Mouse (Mus musculus): Measurements from ENCODE around the gene Sstr2. TPM values are rescaled to one million over a fixed set of nuclear protein-coding genes. Genes with fewer than 3 reads are reported as not detected.

Gene Sstr2
- total and polyA plus RNA-seq, 2 experiments from 2014 or later, result not detected

DNA sequence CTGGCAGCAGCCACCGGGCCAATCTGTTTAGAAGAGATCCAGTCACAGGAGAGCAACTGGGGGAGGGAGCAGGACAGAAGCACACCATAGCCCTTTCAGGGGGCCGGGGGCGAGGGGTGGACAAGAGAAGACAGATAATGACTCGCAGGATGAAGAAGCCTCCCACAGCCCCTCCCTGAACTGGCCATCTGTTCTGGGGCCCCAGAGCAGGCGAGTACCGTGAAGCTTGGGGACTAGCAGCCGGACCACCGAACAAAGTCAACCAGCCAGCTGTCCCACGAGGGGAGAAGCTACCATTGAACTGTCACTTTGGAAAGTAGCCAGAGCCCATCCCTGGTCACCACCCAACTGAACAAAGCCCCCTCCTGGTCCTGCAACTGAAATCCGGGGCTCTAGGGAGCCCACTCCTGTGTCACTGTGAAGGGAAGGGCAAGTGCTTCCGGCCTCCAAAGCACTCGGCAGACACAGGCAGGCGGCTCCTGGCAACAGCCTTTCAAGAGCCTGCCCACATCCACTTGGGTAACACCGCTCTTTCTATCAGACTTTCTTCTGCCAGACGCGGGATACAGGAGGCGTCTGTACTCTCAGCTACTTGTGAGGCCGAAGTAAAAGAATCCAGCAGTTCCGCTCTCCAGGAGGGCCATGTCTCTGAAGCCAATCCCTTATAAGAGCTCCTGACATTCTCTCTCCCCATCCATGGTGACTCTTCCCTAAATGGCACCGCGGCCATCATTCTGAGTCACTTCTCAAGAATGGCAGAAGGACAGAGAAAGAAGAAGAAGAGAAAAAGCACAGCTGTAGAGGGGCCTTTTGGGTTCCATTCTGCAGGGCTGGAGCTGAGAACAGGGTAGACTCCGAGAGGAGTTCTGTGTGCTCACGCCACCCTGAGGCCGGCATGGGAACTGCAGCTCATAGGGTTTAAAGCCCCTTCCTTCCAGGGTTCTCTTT lies 7.2 kb upstream of the Sstr2 start:
- peak overlapping the region; percentile 48 for H3K4me2 ChIP-seq (ENCODE audit: low read depth, low read length)
- 14% methylated on average over 24 of the region's 24 CpGs for WGBS
- H3K4me1 ChIP-seq (ENCODE audit: control insufficient read depth, insufficient read depth), result no peaks in the 10 kb centered on the region; the same call in 1 of the 2 replicates
- no peak overlapping the region for H3K27ac ChIP-seq (ENCODE audit: low read depth)
- ATAC-seq (ENCODE audit: insufficient read depth, low read depth) (0 out of 2 replicates have a peak, but pooled peaks have one; percentile 30), DNase-seq (ENCODE audit: low spot score) (peak; percentile 40)
- no peak overlapping the region for H3K9ac ChIP-seq (replicated peaks; ENCODE audit: low read depth, low read length)
- H3K27me3 ChIP-seq (ENCODE audit: control insufficient read depth, insufficient read depth, low read length), result peaks cover under 1% of the 10 kb centered on the region; the same call in 1 of the 2 replicates
- no peaks in the 10 kb centered on the region for H3K9me3 ChIP-seq (replicated peaks; ENCODE audit: control insufficient read depth, low read length)
- 0 out of 2 replicates have a peak overlapping the region, but pooled peaks have one; percentile 7 for H3K4me3 ChIP-seq (ENCODE audit: low read depth, low read length)
- no peaks in the 10 kb centered on the region for H3K36me3 ChIP-seq (replicated peaks; ENCODE audit: control insufficient read depth, insufficient read depth, low read length)
- no peak for TF ChIP-seq EP300 (IDR thresholded peaks at IDR 0.05; ENCODE audit: low read depth)
- TF ChIP-seq CTCF (IDR thresholded peaks at IDR 0.05; ENCODE audit: low read depth), result peak; percentile 63

DNA sequence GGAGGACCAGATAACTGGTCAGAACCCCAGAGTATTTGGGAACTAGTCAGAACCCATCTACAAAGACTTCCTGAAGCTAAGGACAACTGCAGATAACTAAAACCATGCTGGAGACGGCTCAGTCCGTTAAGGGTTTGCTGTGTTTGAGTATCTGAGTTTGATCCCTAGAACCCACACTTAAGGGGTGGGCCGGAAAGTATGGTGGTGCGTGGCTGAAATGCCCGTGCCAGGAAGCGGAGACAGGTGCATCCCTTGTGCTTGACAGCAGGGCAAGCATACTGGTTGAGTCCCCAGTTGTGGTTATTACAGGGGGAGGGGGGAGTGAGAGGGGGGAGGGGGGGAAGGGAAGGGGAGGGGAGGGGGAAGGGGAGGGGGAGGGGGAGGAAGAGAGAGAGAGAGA lies 4.7 kb upstream of the Sstr2 start:
- no peak overlapping the region for H3K27ac ChIP-seq (ENCODE audit: low read depth)
- WGBS, result 61% methylated on average over 6 of the region's 6 CpGs
- no peaks in the 10 kb centered on the region for H3K9me3 ChIP-seq (replicated peaks; ENCODE audit: control insufficient read depth, low read length)

DNA sequence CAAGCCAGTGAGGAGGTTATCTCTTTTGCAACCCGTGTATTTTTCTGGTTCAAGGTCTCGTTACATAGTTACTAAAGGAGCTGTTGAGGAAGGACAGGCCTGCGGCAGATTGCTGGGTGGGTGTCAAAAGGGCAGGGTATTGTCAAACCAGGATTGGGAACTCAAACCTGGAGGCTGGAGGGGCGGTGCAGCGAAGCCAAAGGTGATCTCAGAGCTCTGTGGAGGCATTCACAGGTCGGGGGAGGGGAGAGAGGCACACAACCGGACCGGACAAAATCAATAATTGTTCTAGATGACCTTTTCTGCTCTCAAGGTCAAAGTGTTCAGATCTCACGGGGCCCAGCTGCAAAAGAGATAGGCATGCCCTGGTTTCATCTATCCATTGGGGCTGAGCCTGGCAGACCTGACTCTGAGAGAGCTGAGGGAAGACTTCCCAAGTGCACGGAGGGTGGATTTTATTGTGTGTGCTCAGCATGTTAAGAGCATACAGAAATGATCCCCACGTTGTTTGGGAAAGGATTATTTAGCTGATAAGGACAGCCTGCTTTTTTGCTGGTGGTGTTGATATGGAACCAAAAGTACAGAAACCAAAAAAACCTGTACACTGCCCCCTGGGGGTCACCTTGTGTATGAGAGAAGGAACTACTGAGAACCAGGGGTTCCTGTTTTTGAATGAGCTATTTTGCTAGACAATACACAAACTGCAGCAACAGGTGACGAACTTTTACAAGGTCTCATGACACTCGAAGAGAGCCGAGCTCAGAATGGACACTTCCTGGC lies 1.8 kb upstream of the Sstr2 start:
- DNase-seq (ENCODE audit: low spot score) (no peak), ATAC-seq (ENCODE audit: insufficient read depth, low read depth) (no peak)
- no peak overlapping the region for H3K27ac ChIP-seq (ENCODE audit: low read depth)
- H3K9me3 ChIP-seq (replicated peaks; ENCODE audit: control insufficient read depth, low read length), result no peaks in the 10 kb centered on the region
- H3K27me3 ChIP-seq (ENCODE audit: control insufficient read depth, insufficient read depth, low read length), result peaks cover 39% of the 10 kb centered on the region
- H3K4me1 ChIP-seq (ENCODE audit: control insufficient read depth, insufficient read depth), result no peaks in the 10 kb centered on the region; the same call in none of the 2 replicates
- no peak; the same call in 1 of the 2 replicates for TF ChIP-seq CTCF (IDR thresholded peaks at IDR 0.05; ENCODE audit: low read depth)
- TF ChIP-seq EP300 (IDR thresholded peaks at IDR 0.05; ENCODE audit: low read depth), result no peak
- no peak overlapping the region for H3K4me2 ChIP-seq (ENCODE audit: low read depth, low read length)
- 53% methylated on average over 14 of the region's 14 CpGs for WGBS
- H3K36me3 ChIP-seq (replicated peaks; ENCODE audit: control insufficient read depth, insufficient read depth, low read length), result no peaks in the 10 kb centered on the region
- no peak overlapping the region for H3K4me3 ChIP-seq (ENCODE audit: low read depth, low read length)
- no peak overlapping the region for H3K9ac ChIP-seq (replicated peaks; ENCODE audit: low read depth, low read length)

More for the DNA sequence above, 4.7 kb upstream of the Sstr2 start:
- Histone ChIP-seq H3K4me1 (ENCODE audit: control insufficient read depth, insufficient read depth) (no peaks in the 10 kb centered on the region; the same call in none of the 2 replicates), H3K27me3 (ENCODE audit: control insufficient read depth, insufficient read depth, low read length) (peaks cover 15% of the 10 kb centered on the region), H3K4me2 (ENCODE audit: low read depth, low read length) (no peak overlapping the region), H3K4me3 (ENCODE audit: low read depth, low read length) (no peak overlapping the region), H3K9ac (replicated peaks; ENCODE audit: low read depth, low read length) (no peak overlapping the region), H3K36me3 (replicated peaks; ENCODE audit: control insufficient read depth, insufficient read depth, low read length) (no peaks in the 10 kb centered on the region)
- no peak for DNase-seq (ENCODE audit: low spot score)
- no peak for TF ChIP-seq EP300 (IDR thresholded peaks at IDR 0.05; ENCODE audit: low read depth)
- TF ChIP-seq CTCF (IDR thresholded peaks at IDR 0.05; ENCODE audit: low read depth), result no peak
- ATAC-seq (ENCODE audit: insufficient read depth, low read depth), result no peak

DNA sequence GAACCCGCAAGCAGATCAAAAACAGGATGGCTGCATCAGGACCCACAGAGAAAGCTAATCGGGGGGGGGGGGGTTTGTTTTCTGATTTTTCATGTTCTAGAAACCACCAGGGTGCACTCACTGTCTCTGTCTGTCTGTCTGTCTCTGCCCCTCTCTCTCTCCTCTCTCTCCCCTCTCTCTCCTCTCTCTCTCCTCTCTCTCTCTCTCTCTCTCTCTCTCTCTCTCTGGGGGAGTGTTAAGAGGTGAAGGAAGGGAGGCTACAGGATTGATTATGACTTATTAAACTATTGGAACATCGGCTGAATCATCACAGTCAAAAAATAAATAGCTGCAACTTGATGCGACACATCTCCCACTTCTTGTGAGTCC lies 855 bp upstream of the Sstr2 start:
- no peak for TF ChIP-seq CTCF (IDR thresholded peaks at IDR 0.05; ENCODE audit: low read depth)
- Histone ChIP-seq H3K4me2 (ENCODE audit: low read depth, low read length) (peak overlapping the region; percentile 63), H3K4me1 (ENCODE audit: control insufficient read depth, insufficient read depth) (no peaks in the 10 kb centered on the region; the same call in 1 of the 2 replicates), H3K9ac (replicated peaks; ENCODE audit: low read depth, low read length) (no peak overlapping the region), H3K36me3 (replicated peaks; ENCODE audit: control insufficient read depth, insufficient read depth, low read length) (no peaks in the 10 kb centered on the region), H3K4me3 (ENCODE audit: low read depth, low read length) (peak overlapping the region; percentile 43), H3K27ac (ENCODE audit: low read depth) (no peak overlapping the region), H3K9me3 (replicated peaks; ENCODE audit: control insufficient read depth, low read length) (no peaks in the 10 kb centered on the region), H3K27me3 (ENCODE audit: control insufficient read depth, insufficient read depth, low read length) (peaks cover 39% of the 10 kb centered on the region)
- 35% methylated on average over 4 of the region's 4 CpGs for WGBS
- no peak for DNase-seq (ENCODE audit: low spot score)
- ATAC-seq (ENCODE audit: insufficient read depth, low read depth), result no peak

DNA sequence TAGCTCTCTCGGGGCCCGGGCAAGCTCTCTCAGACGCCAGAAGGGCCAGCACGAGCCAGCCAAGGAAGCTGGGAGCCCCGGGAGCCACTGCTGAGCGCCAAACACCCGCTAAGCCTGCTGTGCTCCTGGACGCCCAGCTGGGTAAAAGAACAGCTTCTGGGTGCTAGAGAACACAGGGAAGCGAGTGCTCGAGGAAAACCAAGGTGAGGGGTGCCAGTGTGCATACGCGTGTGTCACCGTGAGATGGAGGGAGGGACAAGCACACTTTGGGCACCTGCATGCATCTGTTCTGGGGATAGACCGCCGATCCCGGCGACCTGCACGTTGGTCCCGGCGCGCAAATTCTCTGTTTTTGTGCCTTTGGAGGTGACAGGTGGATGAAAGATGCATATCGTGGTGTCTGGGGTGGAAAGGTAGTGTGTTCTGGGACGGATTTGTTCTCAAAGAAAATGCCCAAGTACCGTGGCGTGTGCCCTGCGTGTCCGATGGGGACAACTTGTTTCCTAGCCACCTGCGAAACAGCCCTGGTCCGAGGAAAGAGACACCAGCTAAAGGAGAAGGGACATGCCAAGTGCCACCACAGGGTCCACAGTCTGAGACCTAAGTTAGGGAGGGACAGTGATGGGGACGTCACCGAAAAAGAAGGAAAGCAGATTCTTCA lies 408 bp downstream of the Sstr2 start:
- Histone ChIP-seq H3K4me3 (ENCODE audit: low read depth, low read length) (peak overlapping the region; percentile 43), H3K4me1 (ENCODE audit: control insufficient read depth, insufficient read depth) (no peaks in the 10 kb centered on the region; the same call in 1 of the 2 replicates), H3K9ac (replicated peaks; ENCODE audit: low read depth, low read length) (no peak overlapping the region), H3K36me3 (replicated peaks; ENCODE audit: control insufficient read depth, insufficient read depth, low read length) (no peaks in the 10 kb centered on the region), H3K27ac (ENCODE audit: low read depth) (no peak overlapping the region), H3K4me2 (ENCODE audit: low read depth, low read length) (peak overlapping the region; percentile 63), H3K27me3 (ENCODE audit: control insufficient read depth, insufficient read depth, low read length) (peaks cover 39% of the 10 kb centered on the region), H3K9me3 (replicated peaks; ENCODE audit: control insufficient read depth, low read length) (no peaks in the 10 kb centered on the region)
- 4% methylated on average over 31 of the region's 31 CpGs for WGBS
- DNase-seq (ENCODE audit: low spot score), result no peak
- 0 out of 2 replicates have a peak, but pooled peaks have one; percentile 22 for ATAC-seq (ENCODE audit: insufficient read depth, low read depth)
- TF ChIP-seq EP300 (IDR thresholded peaks at IDR 0.05; ENCODE audit: low read depth) (no peak), CTCF (IDR thresholded peaks at IDR 0.05; ENCODE audit: low read depth) (no peak)
